Mouse (Mus musculus): ENCODE data around the gene Galns.
"Not testable (repeated sequence)": the region's sequence is repeated elsewhere in the genome, so short reads cannot be mapped to it uniquely, and the experiment has no call there.

Galns gene

DNA sequence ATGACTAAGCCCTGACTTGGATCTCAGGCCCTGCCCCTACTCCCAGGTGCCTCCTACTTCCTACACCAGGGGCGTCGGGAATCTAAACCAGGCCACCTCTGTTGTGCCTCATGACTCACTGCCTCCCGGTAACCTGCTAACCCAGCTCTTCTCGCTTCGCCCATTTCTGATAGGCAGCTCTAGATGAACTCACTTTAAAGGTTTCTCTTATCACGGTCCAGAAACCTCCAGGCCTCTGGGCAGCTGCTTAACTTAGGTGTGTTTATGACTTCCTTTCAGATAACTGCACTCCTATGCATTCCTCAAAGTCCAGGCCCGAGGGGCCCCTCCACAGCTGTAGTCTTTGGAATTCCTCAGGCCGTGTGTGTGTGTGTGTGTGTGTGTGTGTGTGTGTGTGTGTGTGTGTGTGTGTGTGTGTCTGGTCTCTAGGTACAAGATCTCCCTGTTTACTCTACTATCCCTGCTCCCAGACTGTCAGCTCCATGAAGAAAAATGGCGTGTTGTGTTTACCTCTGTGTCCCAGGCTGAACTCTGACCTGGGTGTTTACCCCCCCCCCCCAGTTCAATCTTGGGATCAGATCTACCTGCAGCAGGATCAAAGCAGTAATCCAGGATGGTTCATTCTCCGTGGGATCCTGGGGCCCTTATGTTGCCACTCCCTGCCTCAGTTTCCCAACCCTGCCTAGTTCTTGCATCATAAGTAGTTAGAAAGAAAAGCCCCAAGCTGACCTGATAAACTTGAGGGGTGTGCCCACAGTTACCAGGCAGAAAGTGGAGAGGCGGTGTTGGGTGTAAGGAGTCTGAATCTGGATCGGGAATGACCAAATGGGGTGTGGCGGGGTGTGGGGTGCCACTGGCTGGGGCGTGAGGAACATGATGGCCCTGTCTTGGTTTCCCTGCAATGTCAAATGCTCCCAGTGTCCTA lies 24.9 kb upstream of the Galns start:
- no peak for DNase-seq (ENCODE audit: low spot score in 2 of 2)

DNA sequence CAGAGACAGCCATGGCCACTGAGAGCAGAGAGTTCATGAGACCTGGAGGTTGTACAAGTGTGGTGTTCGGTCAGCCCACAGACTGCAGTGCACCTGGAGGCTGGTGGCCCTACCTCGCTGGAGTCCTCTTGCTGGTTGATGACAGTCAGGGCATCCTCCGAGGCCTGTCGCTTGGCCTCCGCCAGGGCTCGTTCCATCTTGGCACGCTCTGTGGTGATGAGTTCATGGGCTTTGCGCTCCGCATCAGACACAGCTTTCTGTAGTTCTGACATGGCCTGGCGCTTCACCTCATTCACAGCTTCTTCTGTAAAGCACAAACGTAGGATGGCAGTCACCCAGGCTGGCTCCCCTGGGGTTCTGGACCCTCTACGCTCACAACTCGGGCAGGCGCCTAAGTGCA lies 21.9 kb upstream of the Galns start:
- DNase-seq (ENCODE audit: low spot score in 2 of 2), result no peak

DNA sequence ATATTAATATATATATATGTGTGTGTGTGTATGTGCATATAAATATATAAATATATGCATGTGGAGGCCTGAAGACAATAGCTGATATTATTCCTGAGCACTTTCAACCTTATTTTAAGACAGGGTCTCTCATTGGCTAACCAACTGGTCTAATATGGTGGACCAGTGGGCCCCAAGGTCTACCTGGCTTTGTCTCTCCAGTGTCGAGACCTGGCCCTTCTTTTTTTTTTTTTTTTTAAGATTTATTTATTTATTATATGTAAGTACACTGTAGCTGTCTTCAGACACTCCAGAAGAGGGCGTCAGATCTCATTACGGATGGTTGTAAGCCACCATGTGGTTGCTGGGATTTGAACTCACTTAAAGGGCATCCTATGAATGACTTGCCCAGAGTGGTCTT lies 20.9 kb upstream of the Galns start:
- not testable (repeated sequence) for DNase-seq (ENCODE audit: low spot score in 2 of 2)

DNA sequence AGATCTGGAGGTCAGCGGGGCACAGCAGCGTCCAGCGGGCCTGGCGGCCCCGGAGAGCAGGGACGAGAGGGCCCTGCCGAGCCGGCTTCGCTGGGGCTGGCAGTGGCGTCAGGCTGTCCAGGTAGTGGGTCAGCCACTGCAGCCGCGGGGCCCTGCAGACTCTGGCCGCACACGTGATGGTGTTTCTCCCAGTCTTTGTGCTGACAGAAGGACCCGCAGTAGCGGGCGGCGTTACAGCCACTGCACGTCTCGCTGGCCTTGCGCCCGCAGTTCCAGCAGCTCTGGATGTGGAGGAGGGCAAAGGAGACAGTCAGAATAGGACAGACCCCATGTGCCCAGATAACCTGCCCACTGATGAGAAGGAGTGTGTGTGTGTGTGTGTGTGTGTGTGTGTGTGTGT lies 19.4 kb upstream of the Galns start:
- no peak for DNase-seq (ENCODE audit: low spot score in 2 of 2)

DNA sequence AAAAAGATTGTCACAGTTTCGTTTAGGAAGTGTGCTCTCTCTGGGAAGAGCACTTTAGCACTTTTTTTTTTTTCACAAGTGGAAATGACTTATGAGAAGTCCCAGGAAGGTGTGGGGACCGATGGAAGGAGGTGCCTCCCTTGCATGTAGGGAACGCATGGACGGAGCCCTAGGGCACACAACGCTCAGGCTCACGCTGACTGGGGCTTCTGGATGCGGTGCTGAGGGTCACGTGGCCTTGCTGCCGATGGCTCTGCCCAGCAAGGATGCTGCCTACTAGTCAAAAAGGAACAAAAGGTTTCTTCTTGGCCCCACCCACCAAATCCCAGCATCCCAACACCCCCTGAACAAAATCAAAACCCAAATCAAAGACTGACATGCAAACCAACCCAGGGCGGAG lies 18.1 kb upstream of the Galns start:
- no peak for DNase-seq (ENCODE audit: low spot score in 2 of 2)

DNA sequence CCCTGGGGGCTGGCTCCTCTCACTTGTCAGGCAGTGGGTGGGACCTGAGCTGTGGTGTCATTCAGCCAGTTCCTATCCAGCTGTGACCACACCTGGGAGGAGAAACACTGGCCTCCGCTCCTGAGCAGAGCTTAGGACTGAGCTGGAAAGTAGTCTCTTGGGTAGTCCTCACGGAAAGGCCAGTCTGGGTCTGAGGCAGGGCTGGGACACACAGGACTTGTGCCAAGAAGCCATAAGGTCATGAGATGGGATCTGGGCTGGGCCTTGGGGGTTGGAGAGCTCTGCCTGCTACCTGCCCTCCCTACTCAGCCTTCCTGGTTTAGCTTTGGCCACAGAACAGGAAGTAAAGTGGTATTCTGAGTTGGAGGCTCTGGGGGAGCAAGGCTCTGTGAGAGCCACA lies 15.6 kb upstream of the Galns start:
- no peak for DNase-seq (ENCODE audit: low spot score in 2 of 2)

DNA sequence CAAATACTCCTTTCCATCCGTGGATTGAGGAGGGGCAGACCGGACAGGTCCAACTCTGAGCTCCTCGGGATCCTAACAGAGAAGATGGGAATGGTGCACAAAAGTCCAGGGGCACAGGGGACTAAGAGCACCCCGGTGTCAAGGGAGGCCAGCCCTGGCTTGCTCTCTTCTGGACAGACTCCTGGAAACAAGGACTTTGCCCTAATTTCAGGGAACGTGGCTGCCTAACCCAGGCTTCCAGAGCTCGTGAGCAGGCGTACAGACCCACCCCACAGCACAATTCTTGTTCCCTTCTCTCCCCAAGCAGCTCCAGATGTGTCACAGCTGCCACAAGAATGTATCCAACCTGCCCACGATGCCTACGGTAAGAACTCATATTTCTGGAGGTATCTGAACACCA lies 14.5 kb upstream of the Galns start:
- no peak for DNase-seq (ENCODE audit: low spot score in 2 of 2)

DNA sequence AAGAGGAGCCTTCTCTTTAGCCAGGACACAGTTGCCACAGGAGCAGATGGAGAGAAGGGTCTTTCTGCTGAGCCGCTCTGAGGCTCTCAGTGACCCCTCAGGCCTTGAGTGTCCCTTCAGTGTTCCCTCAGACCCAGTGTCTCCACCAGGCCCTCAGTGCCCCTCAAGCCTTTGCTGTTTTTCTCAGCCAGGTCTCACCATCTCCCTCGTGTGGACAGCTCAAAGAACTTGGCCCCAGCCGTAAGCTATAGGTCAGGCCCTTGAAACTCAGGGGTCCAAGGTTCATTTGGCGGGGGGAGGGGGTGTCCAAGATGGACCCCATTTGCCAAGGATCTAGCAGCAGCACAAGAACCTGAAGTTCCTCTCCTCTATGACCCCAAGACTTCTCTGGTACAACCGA lies 13.4 kb upstream of the Galns start:
- no peak for DNase-seq (ENCODE audit: low spot score in 2 of 2)

DNA sequence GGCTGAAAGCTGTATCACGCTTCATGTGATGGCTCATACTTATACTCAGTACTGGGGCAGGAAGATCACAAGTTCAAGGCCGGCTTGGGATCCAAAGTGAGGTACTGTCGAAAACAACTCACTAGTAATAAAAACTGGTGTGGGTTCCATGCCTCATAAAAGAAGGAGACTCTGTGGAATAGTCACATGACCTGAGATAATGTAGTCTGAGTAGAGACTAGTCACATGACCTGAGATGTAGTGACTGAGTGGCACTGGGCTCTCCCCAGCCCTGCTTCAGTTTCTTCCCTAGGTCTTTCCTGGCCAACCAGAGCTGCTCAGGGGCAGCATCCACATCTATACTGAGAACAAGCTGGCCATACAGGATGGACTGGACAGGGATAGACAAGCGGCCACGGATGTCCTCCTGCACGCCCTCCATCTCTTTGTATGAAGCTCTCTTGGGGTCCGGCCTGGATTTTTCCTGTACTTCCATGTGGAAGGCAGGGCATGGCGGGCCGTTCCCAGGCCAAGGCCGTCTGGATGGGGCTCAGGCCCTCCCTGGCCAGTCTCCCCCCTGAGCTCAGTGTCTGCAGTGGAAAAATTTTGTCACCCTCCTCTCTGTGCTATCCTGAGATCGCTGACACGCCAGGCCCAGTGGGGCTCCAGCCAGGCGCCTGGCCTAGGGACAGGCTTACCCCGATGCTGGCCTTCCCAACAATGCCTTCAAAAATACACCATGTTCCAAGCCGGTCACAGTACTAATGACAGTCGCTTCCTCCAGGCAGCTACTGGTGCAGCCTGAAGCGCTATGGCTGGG lies 12.8 kb upstream of the Galns start:
- no peak for DNase-seq (ENCODE audit: low spot score in 2 of 2)

DNA sequence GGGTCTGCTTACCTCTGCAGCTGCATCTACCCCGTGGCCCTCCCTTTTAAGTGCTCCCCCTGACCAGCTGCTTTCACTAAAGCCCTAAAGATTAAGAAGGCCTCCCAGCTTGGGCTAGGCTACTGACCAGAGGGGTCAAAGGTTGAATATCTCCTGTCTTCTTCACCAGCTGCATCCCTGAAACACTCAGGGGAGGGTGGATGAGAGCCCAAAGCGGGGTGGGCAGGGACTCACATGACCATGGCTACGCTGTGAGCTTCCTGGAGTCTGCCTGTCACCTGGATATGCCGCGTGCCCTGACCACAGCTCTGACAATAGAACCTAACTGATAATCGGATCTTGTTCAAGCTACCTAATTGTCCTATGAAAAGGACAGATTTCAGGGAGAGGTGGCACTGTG lies 11.5 kb upstream of the Galns start, which contains the start of gene Pabpn1l:
Gene Pabpn1l, minus strand, starts transcription at position 13 of the 400 bp plus-strand sequence.
- no peak for DNase-seq (ENCODE audit: low spot score in 2 of 2)

DNA sequence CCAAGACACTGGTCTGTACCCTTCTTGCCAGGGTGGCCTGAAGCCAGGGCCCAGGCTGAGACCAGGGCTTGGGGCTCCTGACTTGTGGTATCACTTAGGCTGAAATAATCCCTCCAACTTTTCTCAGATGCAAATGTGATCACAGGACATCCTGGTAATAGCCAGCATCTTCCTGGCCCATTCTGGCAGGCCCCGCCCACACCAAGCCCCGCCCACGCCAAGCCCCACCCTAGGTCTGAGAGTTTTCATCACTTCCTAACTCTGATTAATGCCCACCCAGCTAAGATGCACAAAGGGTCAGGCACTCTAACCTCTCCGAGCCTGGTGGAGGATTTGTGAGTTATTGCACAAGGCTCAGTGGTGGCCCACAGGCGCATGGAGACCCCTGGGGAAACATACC lies 9.2 kb upstream of the Galns start:
- no peak for DNase-seq (ENCODE audit: low spot score in 2 of 2)

DNA sequence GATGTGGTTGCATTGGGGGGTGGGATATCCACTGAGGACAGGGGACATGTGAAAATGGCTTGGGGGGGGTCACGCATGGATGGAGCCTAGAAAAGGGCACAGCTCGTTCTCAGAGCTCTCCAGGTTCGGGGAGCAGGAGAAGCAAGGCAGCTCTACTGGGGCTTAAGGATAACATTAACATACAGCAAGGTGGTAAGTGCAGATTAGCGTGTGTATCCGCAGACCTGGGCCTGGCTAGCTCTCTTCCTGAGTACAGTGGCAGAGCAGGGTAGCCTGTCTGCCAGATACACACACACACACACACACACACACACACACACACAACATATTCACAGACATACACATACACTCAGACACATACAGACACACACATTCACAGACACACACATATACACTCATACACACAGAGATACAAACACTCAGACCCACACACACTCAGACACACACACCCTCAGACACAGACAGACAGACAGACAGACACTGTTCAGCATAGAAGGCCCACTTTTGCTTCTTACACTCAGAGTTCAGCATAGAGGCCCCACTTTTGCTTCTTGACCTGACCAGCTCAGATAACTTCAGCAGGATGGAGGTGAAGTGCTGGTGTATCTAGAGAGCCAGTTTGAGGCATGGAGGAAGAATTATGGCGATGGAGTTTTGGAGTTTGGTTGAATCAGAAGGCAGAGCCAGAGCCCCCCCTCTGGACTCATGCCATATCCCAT lies 7.6 kb upstream of the Galns start:
- no peak for DNase-seq (ENCODE audit: low spot score in 2 of 2)

DNA sequence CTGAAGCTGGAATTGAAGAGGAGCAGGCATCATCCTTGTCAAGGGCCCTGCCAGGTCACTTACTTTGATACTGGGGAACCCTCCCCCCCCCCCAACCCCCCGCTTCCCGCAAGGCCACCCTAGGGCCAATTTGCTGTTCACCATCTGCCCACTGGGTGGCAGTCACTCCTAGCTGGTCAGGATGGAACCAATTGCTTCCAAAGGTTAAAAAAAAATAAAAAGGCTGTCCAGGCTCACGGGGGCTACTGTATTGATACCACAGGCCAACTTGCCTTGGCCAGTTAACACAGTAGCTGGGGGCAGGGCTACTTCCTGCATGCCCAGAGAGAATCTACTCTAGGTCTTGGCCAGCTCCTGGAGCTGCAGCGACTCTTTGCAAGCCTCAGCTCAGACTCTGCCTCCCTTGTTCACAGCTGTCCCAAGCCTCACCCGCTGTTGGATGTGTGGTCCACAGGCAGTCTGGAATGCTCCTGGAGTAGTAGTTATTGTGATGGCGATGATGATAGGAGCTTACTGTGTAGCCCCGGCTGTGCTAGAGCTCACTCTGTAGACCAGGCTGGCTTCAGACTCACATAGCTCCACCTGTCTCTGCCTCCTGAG lies 6.8 kb upstream of the Galns start:
- DNase-seq (ENCODE audit: low spot score in 2 of 2), result peak; percentile 66 to 87

DNA sequence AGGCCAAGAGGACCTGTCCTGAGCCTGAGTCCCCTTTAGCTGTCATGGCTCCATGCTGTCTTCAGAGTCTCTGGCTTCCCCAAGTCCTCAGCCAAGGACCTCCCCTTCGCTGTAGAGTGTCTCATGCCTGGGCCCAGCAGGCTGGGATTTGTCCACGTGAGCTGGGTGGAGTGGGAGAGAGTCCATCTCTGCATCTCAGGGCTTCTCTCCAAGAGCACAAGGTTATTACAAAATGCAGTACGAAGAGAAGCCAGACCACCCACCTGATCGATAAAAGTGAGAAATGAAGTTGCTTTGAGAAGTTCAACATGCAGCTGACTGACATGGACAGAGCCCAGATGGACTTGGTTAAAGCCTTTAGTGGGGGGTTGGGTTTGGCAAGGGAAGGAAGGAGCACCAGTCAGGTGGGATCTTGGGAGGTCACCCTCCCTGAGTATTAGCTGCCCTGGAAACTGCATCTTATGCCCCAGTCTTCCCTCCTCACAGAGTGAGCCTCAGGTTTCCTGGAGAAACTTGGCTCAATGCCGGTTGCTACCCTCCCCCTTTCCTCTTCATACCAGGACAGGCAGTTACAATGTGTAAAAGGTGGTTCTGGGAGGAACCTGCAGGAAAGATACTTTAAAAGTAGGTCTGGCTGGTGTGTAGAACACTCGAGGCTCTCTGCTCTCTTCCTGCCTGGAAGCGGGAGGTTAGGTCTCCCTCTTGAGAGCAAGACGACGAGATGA lies 5.1 kb upstream of the Galns start:
- DNase-seq (ENCODE audit: low spot score in 2 of 2), result no peak

DNA sequence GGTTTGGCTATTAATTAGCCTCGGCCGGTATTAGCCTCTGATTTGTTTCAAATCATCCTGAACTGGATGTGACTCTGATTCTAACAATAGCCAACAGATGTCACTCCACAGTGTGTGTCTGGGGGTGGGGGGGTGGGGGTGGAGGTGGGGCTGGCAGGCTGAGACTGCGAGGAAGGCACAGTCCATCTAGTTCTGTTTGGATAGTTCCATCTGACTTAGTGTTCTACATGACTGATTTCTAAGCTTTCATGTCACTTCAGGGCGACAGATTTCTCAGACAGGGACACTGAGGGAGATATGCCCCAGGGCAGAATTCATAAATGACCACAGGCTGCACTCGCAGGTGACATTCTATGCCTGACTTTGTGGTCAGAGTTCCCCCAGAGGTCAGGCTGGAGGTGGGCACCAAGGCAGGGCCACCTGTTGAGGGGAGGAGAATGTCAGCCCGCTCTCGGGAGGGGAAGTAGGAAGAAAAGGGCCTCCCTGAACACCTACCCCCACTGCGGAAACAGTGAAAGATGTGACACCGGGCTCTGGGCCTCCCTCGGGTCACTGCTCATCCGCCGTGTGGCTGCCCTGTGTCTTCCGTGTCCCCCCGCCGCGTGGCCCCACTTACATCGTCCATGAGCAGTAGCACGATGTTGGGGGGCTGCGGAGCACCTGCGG lies 518 bp downstream of the Galns start:
- DNase-seq (ENCODE audit: low spot score in 2 of 2), result no peak

DNA sequence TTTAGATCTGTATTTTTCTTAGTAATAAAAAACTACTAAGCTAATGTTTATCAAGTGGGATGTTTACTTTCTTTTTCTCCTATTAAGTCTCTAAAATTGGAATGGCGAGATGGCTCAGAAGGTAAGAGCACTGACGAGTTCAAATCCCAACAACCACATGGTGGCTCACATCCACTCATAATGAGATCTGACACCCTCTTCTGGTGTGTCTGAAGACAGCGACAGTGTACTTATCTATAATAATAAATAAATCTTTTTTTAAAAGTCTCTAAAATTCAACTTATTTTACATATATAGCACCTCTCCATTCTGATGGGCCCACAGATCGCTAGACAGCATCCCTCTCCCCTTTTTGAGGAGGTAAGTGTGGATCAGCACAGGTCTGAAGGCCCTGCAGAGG lies 1.1 kb downstream of the Galns start:
- no peak for DNase-seq (ENCODE audit: low spot score in 2 of 2)

DNA sequence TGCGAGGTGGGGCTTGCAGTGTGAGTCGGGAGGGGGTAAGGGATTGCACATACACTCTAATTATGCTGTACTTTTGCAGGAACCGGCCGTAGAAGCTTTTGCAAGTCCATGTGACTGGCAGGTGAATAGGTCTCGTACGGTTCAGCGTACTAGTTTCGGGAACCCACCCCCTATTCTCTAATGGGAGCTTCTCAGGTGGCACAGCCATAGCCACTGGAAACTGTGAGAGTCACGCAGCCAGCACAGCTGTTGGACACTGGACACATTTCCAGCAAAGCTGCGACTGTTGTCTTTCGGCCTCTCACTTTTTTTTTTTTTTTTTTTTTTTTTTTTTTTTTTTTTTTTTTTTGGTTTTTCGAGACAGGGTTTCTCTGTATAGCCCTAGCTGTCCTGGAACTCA lies 4.5 kb downstream of the Galns start:
- DNase-seq (ENCODE audit: low spot score in 2 of 2), result no peak

DNA sequence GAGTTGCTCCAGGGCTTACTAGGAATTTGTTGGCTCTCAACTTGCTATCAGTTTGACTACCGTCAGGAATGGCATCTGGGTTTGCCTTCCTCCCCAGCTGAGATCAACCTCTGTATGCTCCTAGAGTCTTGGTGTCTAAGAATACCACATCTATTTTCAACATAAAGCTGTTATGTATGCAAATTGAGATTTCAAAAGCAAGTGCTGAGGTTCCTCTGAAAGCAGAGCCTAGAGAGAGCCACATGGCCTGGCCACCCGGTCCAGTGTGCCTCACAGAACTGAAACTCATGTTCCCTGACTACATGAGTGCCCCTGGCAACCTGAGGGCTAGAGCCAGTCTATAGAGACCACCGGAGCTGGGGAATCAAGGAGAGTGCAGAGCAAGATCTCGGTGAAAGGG lies 5.9 kb downstream of the Galns start:
- peak in 1 of 2 experiments; percentile 47 for DNase-seq (ENCODE audit: low spot score in 2 of 2)

DNA sequence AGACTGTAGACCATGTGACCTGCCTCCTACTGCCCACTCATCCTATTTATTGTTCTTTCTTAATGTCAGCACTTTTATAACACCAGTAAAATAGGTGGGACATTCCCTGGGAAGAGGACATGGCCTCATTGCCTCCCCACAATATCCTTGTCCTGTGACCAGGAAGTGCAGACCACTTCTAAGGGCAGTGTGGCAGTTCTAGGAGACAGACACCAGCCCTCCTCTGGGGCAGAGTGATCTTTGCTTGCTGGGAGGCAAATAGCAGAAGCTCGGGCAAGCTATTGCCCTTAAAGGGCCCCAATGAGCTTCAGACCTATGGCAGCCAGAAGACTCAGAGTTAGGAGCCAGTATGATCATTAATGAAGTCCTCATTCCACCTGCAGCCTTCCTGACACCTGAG lies 6.6 kb downstream of the Galns start:
- DNase-seq (ENCODE audit: low spot score in 2 of 2), result no peak

DNA sequence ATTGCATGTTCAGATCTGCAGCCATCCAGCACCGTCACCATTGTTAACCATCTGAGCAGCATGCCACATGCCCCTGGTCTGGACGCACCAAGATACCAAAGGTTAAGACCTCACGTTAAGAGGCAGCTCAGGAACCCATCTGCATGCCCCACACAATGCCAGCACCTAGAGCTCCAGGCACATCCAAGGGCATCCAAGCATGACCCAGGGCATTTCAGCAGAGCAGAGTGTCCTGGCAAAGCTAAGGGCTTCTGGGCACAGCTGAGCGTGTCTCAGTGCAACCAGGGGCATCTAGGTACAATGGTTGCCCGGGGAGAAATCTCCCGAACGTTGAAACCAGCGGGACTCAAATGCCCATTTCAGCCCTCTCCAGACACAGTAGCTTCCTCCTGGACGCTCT lies 10.6 kb downstream of the Galns start:
- no peak for DNase-seq (ENCODE audit: low spot score in 2 of 2)

DNA sequence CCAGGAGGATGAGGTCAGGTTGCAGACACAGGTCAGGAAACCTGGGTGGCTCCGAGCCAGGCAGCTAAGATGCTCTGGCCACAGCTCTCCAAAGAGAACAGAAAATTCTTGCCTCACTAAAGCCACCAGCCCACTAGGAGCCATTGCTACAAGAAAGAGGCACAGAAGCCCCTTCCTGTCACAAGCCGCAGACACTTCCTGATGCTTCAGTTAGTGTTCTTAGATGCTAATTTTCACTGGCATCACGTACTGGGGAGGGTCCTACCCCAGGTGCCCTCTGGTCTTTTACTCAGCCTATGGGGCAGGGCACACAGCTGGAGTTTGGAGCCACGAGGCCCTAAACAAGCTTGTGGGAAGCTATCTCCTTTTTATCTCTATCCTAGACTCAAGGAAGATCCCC lies 15.2 kb downstream of the Galns start:
- DNase-seq (ENCODE audit: low spot score in 2 of 2), result no peak

Measured in right cerebral cortex, postnatal 10 days (tissue).